Mouse (Mus musculus): ENCODE data around the gene Apc2. TPM values are rescaled to one million over a fixed set of nuclear protein-coding genes. Genes with fewer than 3 reads are reported as not detected.
A peak's percentile ranks its signal among the peaks of the same experiment; 100 is the strongest.

Gene Apc2
- polyA plus RNA-seq, 1 experiment from 2014 or later = 86.1 TPM

GRCm38 (mm10) chr10:80320340-80320760 is 24.6 kb downstream of the Apc2 start, which contains the start of gene 2310011J03Rik:
Gene 2310011J03Rik, minus strand, starts transcription at chr10:80320537.
- H3K27me3 ChIP-seq (ENCODE audit: insufficient read depth, poor library complexity, severe bottlenecking) = peaks cover 62% of the 10 kb centered on the region
- peak within 1 kb of the TSS; percentile 85 for H3K27ac ChIP-seq
- under 1% methylated on average over 34 of the region's 34 CpGs for WGBS
- peak; percentile 92 for DNase-seq (ENCODE audit: low spot score)
- H3K9me3 ChIP-seq = no peaks in the 10 kb centered on the region
- H3K4me1 ChIP-seq (replicated peaks) = peaks cover 77% of the 10 kb centered on the region
- H3K36me3 ChIP-seq = peaks cover 40% of the 10 kb centered on the region
- H3K4me3 ChIP-seq = peak within 1 kb of the TSS; percentile 78

- DNase-seq (ENCODE audit: low spot score) = no peak
- H3K4me3 ChIP-seq = peak overlapping the region; percentile 73; the same call in 1 of the 2 replicates
- H3K36me3 ChIP-seq = peaks cover 32% of the 10 kb centered on the region
- no peaks in the 10 kb centered on the region for H3K9me3 ChIP-seq
- 79% methylated on average over 6 of the region's 6 CpGs for WGBS
- H3K27me3 ChIP-seq (ENCODE audit: insufficient read depth, poor library complexity, severe bottlenecking) = peaks cover 62% of the 10 kb centered on the region
- H3K27ac ChIP-seq = 0 out of 2 replicates have a peak overlapping the region, but pooled peaks have one; percentile 19
- H3K4me1 ChIP-seq (replicated peaks) = peaks cover 69% of the 10 kb centered on the region
Measured at GRCm38 (mm10) chr10:80321014-80321669, 25.4 kb downstream of the Apc2 start.

GRCm38 (mm10) chr10:80321670-80322581 is 26.1 kb downstream of the Apc2 start:
- 90% methylated on average over 21 of the region's 21 CpGs for WGBS
- Histone ChIP-seq H3K4me1 (replicated peaks) (peaks cover 62% of the 10 kb centered on the region), H3K27me3 (ENCODE audit: insufficient read depth, poor library complexity, severe bottlenecking) (peaks cover 58% of the 10 kb centered on the region), H3K36me3 (peaks cover 24% of the 10 kb centered on the region), H3K27ac (peak overlapping the region; percentile 19; the same call in 1 of the 2 replicates), H3K4me3 (peak overlapping the region; percentile 73), H3K9me3 (no peaks in the 10 kb centered on the region)
- no peak for DNase-seq (ENCODE audit: low spot score)

DNA sequence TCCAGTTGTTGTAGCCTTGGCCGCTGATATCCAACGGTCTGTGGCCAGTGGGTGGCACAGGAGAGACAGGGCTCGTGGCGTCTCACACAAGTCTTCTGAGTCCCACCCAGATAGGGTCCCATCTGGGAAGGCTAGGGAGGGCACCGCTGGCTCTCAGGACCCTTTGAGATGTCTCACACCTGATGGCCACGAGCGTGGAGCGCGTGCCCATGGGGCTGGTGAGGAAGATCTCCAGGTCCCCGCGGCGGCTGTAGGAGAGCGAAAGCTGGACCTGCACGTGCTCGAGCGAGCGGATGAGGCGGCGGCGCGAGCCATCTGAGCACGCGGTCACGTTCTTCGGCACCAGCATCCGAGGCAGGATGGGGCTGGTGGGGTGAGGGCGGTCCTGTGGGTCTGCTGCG is 27.0 kb downstream of the Apc2 start:
- Histone ChIP-seq H3K4me1 (replicated peaks) (peaks cover 54% of the 10 kb centered on the region), H3K27me3 (ENCODE audit: insufficient read depth, poor library complexity, severe bottlenecking) (peaks cover 56% of the 10 kb centered on the region), H3K9me3 (no peaks in the 10 kb centered on the region), H3K27ac (peak overlapping the region; percentile 85), H3K4me3 (peak overlapping the region; percentile 73), H3K36me3 (peaks cover 15% of the 10 kb centered on the region)
- DNase-seq (ENCODE audit: low spot score) = no peak
- 4% methylated on average over 28 of the region's 28 CpGs for WGBS

- Histone ChIP-seq H3K9me3 (no peaks in the 10 kb centered on the region), H3K36me3 (peaks cover 9% of the 10 kb centered on the region), H3K27ac (peak overlapping the region; percentile 85), H3K4me3 (peak overlapping the region; percentile 73), H3K27me3 (ENCODE audit: insufficient read depth, poor library complexity, severe bottlenecking) (peaks cover 60% of the 10 kb centered on the region), H3K4me1 (replicated peaks) (peaks cover 47% of the 10 kb centered on the region)
- 2% methylated on average over 46 of the region's 46 CpGs for WGBS
- peak; percentile 59 for DNase-seq (ENCODE audit: low spot score)
Measured at GRCm38 (mm10) chr10:80323261-80324119, 27.7 kb downstream of the Apc2 start.

- no peak for DNase-seq (ENCODE audit: low spot score)
- Histone ChIP-seq H3K27me3 (ENCODE audit: insufficient read depth, poor library complexity, severe bottlenecking) (peaks cover 63% of the 10 kb centered on the region), H3K36me3 (no peaks in the 10 kb centered on the region; the same call in 1 of the 2 replicates), H3K9me3 (no peaks in the 10 kb centered on the region), H3K4me1 (replicated peaks) (peaks cover 47% of the 10 kb centered on the region), H3K4me3 (peak overlapping the region; percentile 73), H3K27ac (0 out of 2 replicates have a peak overlapping the region, but pooled peaks have one; percentile 10)
- 75% methylated on average over 17 of the region's 17 CpGs for whole genome bisulfite sequencing
Measured at GRCm38 (mm10) chr10:80324120-80325037, 28.6 kb downstream of the Apc2 start.

DNA sequence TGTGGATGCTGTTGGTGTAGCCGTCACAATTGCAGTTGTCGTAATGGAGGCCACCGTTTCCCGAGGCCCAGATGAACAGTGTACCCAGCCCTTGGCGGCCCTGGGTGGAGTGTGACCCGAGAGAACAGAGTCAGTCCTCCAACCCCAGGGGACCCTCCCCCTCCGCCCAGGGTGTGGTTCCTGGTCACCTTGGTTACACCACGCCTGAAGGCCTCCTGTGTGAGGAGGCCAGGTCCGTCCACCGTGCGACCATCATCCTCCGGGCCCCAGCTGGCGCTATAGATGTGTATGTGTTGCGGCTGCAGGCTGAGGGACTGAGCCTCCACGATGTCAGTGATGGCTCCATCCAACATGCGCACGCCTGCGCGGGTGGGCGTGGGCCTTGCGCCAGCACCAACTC is 29.3 kb downstream of the Apc2 start:
- no peak for DNase-seq (ENCODE audit: low spot score)
- H3K27ac ChIP-seq = no peak overlapping the region
- no peaks in the 10 kb centered on the region for H3K36me3 ChIP-seq
- no peak overlapping the region for H3K4me3 ChIP-seq
- H3K9me3 ChIP-seq = no peaks in the 10 kb centered on the region
- H3K4me1 ChIP-seq (replicated peaks) = peaks cover 48% of the 10 kb centered on the region
- WGBS = 80% methylated on average over 21 of the region's 21 CpGs
- H3K27me3 ChIP-seq (ENCODE audit: insufficient read depth, poor library complexity, severe bottlenecking) = peaks cover 63% of the 10 kb centered on the region

DNA sequence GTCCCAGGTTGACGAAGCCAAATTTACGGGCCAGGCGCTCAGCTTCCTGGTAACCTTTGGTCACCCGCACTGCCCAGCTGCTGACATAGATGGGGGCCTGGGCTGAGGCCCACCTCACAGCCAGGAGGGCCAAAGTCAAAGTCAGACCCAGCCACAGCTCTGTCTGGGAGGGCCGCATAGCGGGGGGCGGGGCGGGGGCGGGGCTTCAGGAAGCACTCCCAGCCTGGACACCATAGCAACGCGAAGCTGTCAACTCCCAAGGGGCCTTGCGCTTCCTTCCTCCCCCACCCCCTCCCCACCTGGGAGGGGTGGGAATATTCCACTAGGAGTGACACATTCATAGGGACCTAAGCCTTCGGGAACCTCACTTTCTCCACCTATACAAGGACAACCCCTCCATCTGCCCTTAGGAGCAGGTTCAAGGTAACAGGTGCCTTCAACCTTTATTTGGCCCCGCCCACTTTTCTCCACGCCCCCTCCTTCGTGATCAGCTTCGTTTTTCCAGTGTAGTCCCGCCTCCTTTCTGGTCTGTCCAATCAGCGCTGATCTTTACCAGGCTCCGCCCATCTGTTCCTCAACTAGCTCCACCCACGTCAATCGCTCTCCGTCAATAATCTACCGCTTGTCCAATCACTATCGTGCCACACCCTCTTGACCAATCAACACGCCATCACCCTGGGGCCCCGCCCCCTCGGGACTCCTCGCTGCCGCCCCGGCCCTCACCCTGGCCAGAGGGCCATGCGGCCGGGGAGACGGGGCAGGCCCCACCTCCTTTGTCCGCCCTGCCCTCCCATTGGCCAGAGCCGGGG is 33.7 kb downstream of the Apc2 start, which contains the start of the genes Pcsk4 and Reep6:
Gene Pcsk4 (minus strand): TSS at position 226 of the 809 bp plus-strand sequence.
Gene Reep6 (plus strand): TSS at position 681 of the 809 bp plus-strand sequence.
- H3K27ac ChIP-seq = peak within 1 kb of the TSS; percentile 71
- no peaks in the 10 kb centered on the region for H3K9me3 ChIP-seq
- DNase-seq (ENCODE audit: low spot score) = peak; percentile 98
- WGBS = 4% methylated on average over 36 of the region's 36 CpGs
- peaks cover 47% of the 10 kb centered on the region for H3K4me1 ChIP-seq (replicated peaks)
- peaks cover 74% of the 10 kb centered on the region for H3K27me3 ChIP-seq (ENCODE audit: insufficient read depth, poor library complexity, severe bottlenecking)
- H3K36me3 ChIP-seq = no peaks in the 10 kb centered on the region
- H3K4me3 ChIP-seq = peak within 1 kb of the TSS; percentile 58

DNA sequence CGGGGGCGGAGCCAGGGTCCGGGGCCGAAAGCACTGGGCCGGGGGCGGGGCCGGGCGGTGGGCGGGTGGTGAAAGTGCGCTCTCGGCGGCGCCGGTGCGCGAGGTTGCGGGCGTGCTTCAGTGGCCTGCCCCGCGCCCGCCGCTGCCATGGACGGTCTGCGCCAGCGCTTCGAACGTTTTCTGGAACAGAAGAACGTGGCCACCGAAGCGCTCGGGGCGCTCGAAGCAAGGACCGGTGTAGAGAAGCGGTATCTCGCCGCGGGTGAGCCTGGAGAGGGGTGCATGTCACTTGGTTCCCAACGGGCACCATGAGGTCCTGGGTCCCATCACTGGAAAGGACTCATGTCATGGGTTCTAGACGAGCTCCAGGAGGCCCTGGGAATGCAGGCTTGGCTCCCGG is 34.3 kb downstream of the Apc2 start:
- Histone ChIP-seq H3K36me3 (peaks cover 3% of the 10 kb centered on the region; the same call in 1 of the 2 replicates), H3K9me3 (no peaks in the 10 kb centered on the region), H3K4me1 (replicated peaks) (peaks cover 47% of the 10 kb centered on the region), H3K4me3 (peak overlapping the region; percentile 58), H3K27ac (peak overlapping the region; percentile 71), H3K27me3 (ENCODE audit: insufficient read depth, poor library complexity, severe bottlenecking) (peaks cover 73% of the 10 kb centered on the region)
- WGBS = 2% methylated on average over 41 of the region's 41 CpGs
- no peak for DNase-seq (ENCODE audit: low spot score)

DNA sequence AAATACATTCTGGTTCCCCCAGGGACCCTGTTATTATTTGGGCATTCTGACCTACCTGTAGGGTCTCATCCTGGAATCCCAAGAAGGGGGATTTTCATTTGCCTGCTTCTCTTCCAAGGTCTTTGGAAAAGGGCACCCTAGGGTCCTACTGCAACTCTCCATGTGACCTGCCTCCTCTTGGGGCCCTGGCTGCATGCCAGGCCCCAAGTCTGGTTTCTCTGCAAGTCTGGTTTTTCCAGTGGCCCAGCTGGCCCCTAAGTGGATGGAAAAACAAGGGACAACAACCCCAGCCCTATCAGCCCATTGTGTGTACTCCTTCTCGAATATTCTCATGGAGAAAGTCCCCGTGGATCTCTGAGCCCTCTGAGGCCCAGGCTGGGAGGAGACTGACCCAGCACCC is 35.1 kb downstream of the Apc2 start:
- Histone ChIP-seq H3K4me1 (replicated peaks) (peaks cover 52% of the 10 kb centered on the region), H3K4me3 (peak overlapping the region; percentile 58), H3K27me3 (ENCODE audit: insufficient read depth, poor library complexity, severe bottlenecking) (peaks cover 73% of the 10 kb centered on the region), H3K9me3 (no peaks in the 10 kb centered on the region), H3K36me3 (peaks cover 11% of the 10 kb centered on the region; the same call in 1 of the 2 replicates), H3K27ac (peak overlapping the region; percentile 71; the same call in 1 of the 2 replicates)
- WGBS = 79% methylated on average over 2 of the region's 2 CpGs
- DNase-seq (ENCODE audit: low spot score) = no peak
